Mouse (Mus musculus) lung, postnatal 0 days (tissue): ENCODE measurements around the gene Dynlt1c. TPM values are rescaled to one million over a fixed set of nuclear protein-coding genes. Genes with fewer than 3 reads are reported as not detected.
"Not testable (repeated sequence)": the region's sequence is repeated elsewhere in the genome, so short reads cannot be mapped to it uniquely, and the experiment has no call there.

Source experiments
- ATAC-seq: fragments of 200-750 bp; cut with Nextera tagmentation; 2 replicates; pipeline ENCODE4 v1.8.0; 2017; ENCODE audit warnings: moderate library complexity
- DNase-seq: peaks from one replicate; pipeline ENCODE4 v3.0.0-alpha.2; 2016; ENCODE audit warnings: low spot score
- H3K27ac ChIP-seq: fragments of 300-500 bp; sonication (generic); 2 replicates; pipeline ENCODE4 v1.5.1; 2014; ENCODE audit warnings: antibody characterized with exemption, mild to moderate bottlenecking, low read length, mixed read lengths
- H3K27me3 ChIP-seq: fragments of 300-500 bp; sonication (generic); replicated peaks from 2 replicates; pipeline ENCODE4 v1.6.1; 2014; ENCODE audit warnings: low read length, mixed read lengths; ENCODE audit not compliant: insufficient read depth
- H3K36me3 ChIP-seq: fragments of 300-500 bp; sonication (generic); 2 replicates; pipeline ENCODE4 v1.6.1; 2014; ENCODE audit warnings: low read length, mixed read lengths; ENCODE audit not compliant: insufficient read depth
- H3K4me1 ChIP-seq: fragments of 300-500 bp; sonication (generic); 2 replicates; pipeline ENCODE4 v1.6.1; 2014; ENCODE audit warnings: antibody characterized with exemption, low read depth, low read length, mixed read lengths; ENCODE audit not compliant: insufficient read depth
- H3K4me2 ChIP-seq: fragments of 300-500 bp; sonication (generic); replicated peaks from 2 replicates; pipeline ENCODE4 v1.6.1; 2014; ENCODE audit warnings: low read depth, mild to moderate bottlenecking, low read length, moderate library complexity, mixed read lengths
- H3K4me3 ChIP-seq: fragments of 300-500 bp; sonication (generic); 2 replicates; pipeline ENCODE4 v1.5.1; 2014; ENCODE audit warnings: low read depth, low read length
- H3K9ac ChIP-seq: fragments of 300-500 bp; sonication (generic); replicated peaks from 2 replicates; pipeline ENCODE4 v1.6.1; 2014; ENCODE audit warnings: low read depth, mild to moderate bottlenecking
- H3K9me3 ChIP-seq: fragments of 300-500 bp; sonication (generic); 2 replicates; pipeline ENCODE4 v1.6.1; 2016; ENCODE audit warnings: low read length, mixed read lengths
- WGBS: fragments of 180-500 bp; shearing (Covaris S2); extraction: QIAGEN DNeasy Blood & Tissue Kit; methylation state at CpG from one replicate; pipeline ENCODE4 v1.1.7; 2014; 5-methylcytosine and 5-hydroxymethylcytosine counted together
- polyA plus RNA-seq: library from polyadenylated mRNA; unstranded; fragments of >200 nt; fragmentation: Nextera tagmentation; extraction: Ambion mirVana; gene quantifications from 2 replicates; pipeline ENCODE4 v1.2.1, GENCODE M21; 2015

Gene Dynlt1c
- polyA plus RNA-seq, 1 experiment from 2014 or later = 30.1 TPM

DNA sequence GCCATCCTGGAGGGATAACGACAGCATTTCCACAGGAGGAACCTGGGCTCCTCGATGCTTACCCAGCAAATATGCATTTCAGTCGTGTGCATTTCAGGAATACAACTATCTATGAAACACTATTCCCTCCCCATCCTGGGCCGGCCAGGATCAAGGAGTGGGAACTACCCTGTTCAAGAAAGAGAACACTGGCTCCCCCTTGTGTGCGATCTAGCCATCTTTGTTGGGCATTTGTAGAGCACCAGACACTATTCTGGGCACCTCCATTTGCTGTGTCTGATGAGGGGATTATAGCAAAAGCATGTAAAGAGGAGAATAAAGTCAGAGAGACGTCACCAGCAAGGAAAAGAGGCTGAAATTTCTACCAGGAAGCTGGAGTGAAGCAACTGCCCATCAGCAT is 12.8 kb upstream of the Dynlt1c start:
- no CpG with 5 or more reads among the region's 6 CpGs for WGBS
- H3K4me1 ChIP-seq, ATAC-seq: not testable (repeated sequence)

GRCm38 (mm10) chr17:6592109-6592508 is 9.4 kb upstream of the Dynlt1c start:
- not testable (repeated sequence) for H3K9me3 ChIP-seq, H3K9ac ChIP-seq, H3K36me3 ChIP-seq, H3K27me3 ChIP-seq, H3K4me3 ChIP-seq, H3K4me2 ChIP-seq, H3K4me1 ChIP-seq, H3K27ac ChIP-seq, DNase-seq
- ATAC-seq = peak; percentile 73
- WGBS = 55% methylated on average over 2 of the region's 3 CpGs

More for the DNA sequence above, 12.8 kb upstream of the Dynlt1c start:
- not testable (repeated sequence) for DNase-seq, H3K9ac ChIP-seq, H3K9me3 ChIP-seq, H3K4me2 ChIP-seq, H3K4me3 ChIP-seq, H3K27ac ChIP-seq, H3K36me3 ChIP-seq, H3K27me3 ChIP-seq

DNA sequence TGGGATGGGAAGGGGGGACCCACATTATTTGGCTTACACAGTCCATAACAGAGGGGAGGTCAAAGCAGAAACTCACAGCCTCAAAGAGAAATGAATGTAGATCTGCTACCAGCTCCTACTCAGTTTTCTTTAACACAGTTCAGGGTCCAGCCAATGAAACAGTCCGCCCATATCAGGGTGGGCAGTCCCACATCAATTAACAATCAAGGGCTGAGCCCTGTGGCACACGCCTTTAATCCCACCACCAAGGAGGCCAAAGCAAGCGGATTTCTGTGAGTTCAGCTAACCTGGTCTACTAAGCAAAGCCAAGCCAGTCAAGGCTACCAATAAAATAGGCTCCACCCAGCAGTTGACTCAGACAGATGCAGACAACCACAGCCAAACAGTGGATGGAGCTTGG is 7.6 kb upstream of the Dynlt1c start:
- H3K4me1 ChIP-seq, H3K9me3 ChIP-seq, DNase-seq, ATAC-seq, H3K36me3 ChIP-seq, H3K27ac ChIP-seq, H3K27me3 ChIP-seq, H3K4me2 ChIP-seq, H3K9ac ChIP-seq, H3K4me3 ChIP-seq: not testable (repeated sequence)
- WGBS = 75% methylated on average over 3 of the region's 3 CpGs

GRCm38 (mm10) chr17:6595776-6596497 is 5.5 kb upstream of the Dynlt1c start:
- H3K4me1 ChIP-seq, H3K9me3 ChIP-seq, H3K27me3 ChIP-seq, H3K9ac ChIP-seq, H3K36me3 ChIP-seq, H3K4me3 ChIP-seq, H3K27ac ChIP-seq, H3K4me2 ChIP-seq: not testable (repeated sequence)
- DNase-seq (peak; percentile 22), ATAC-seq (peak; percentile 65)
- 20% methylated on average over 7 of the region's 15 CpGs for WGBS

GRCm38 (mm10) chr17:6598356-6598755 is 3.1 kb upstream of the Dynlt1c start:
- not testable (repeated sequence) for H3K4me3 ChIP-seq, H3K27ac ChIP-seq, H3K27me3 ChIP-seq, ATAC-seq, H3K36me3 ChIP-seq, H3K9me3 ChIP-seq, H3K4me2 ChIP-seq, DNase-seq, H3K9ac ChIP-seq, H3K4me1 ChIP-seq
- 87% methylated on average over 7 of the region's 7 CpGs for WGBS

DNA sequence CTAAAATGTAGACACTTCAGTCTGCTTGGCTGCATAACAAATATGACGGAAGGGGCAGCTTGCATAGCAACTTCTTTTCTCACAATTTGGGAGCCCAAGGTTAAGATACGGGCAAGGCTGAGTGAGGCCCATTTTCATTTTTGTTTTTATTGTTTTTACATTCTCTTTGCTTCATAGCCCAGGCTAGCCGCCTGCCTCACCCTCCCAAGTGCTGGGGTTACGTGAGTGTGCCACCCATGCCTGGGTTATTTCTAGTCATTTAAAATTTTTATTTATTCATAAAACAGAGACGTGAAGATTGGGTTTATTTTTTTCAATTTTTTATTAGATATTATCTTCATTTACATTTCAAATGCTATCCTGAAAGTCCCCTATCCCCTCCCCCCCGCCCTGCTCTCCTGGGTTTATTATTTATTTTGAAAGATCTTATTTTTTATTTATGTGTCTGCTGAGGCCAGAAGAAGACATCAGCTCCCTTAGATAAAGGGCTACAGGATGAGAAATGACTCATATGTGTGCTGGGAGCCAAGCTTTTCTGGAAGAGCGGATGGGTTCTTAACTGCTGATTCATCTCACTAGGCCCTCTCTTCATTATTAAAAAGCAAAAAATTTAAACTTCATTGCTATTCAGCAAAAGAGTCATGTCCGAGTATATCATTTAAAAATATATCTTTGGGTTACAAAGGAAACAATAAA is 1.1 kb upstream of the Dynlt1c start:
- peak; percentile 4 for DNase-seq
- not testable (repeated sequence) for ATAC-seq, H3K4me2 ChIP-seq

GRCm38 (mm10) chr17:6602205-6602604 is 734 bp downstream of the Dynlt1c start:
- H3K9me3 ChIP-seq, H3K27ac ChIP-seq, H3K4me3 ChIP-seq, H3K36me3 ChIP-seq, H3K9ac ChIP-seq, H3K4me1 ChIP-seq, DNase-seq, H3K27me3 ChIP-seq, H3K4me2 ChIP-seq: not testable (repeated sequence)
- ATAC-seq = peak; percentile 9; the same call in 1 of the 2 replicates
- WGBS = 0% methylated on average over 3 of the region's 4 CpGs

More for the DNA sequence above, 1.1 kb upstream of the Dynlt1c start:
- H3K36me3 ChIP-seq, H3K27me3 ChIP-seq, H3K9ac ChIP-seq, H3K4me1 ChIP-seq, H3K27ac ChIP-seq, H3K4me3 ChIP-seq, H3K9me3 ChIP-seq: not testable (repeated sequence)
- WGBS = 80% methylated on average over 5 of the region's 8 CpGs

- not testable (repeated sequence) for H3K4me2 ChIP-seq, H3K9ac ChIP-seq, DNase-seq, H3K27me3 ChIP-seq, H3K9me3 ChIP-seq, H3K4me3 ChIP-seq, H3K27ac ChIP-seq, H3K4me1 ChIP-seq, H3K36me3 ChIP-seq, ATAC-seq
- 38% methylated on average over 1 of the region's 1 CpGs for WGBS
These were observed 3.9 kb downstream of the Dynlt1c start for GRCm38 (mm10) chr17:6605347-6605746.

GRCm38 (mm10) chr17:6613524-6613923 is 12.1 kb downstream of the Dynlt1c start:
- not testable (repeated sequence) for ATAC-seq, H3K9me3 ChIP-seq, H3K27ac ChIP-seq, H3K9ac ChIP-seq, H3K36me3 ChIP-seq, DNase-seq, H3K4me1 ChIP-seq, H3K4me3 ChIP-seq, H3K4me2 ChIP-seq, H3K27me3 ChIP-seq
- WGBS = 87% methylated on average over 11 of the region's 14 CpGs
